In the genomic region with DNA sequence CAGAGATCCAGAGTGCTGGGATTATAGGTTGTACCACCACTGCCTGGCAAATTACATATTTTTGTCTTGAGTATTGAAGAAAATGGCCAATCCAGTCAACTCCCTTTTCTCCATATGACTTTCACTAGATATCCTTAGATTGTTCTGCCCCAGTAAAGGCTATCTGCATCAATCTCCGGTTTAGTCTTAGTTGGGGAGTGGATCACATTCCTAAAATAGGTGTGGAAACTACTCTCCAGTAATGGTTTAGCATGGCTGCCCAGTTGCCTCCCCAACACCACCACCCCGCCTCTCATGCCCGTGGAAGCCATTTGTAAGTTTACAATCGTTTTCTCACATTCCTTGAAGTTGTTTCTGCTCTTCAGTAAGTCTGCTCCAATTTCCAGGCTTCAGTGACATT, we compare ENCODE assay signal across 31 mouse cellular contexts. TPM values are rescaled to one million over a fixed set of nuclear protein-coding genes. Genes with fewer than 3 reads are reported as not detected.
"Had no signal": no experiment of that assay in that cellular context is flagged by ENCODE, and none has a peak within 500 bp of the region (broad histone marks: within the 10 kb centered on the region; RNA-seq: fewer than 3 reads in every experiment).

No protein-coding gene starts in this region.

- H3K4me2 ChIP-seq: heart, embryonic 11.5 days; heart, embryonic 13.5 days; heart, embryonic 15.5 days; hindbrain, embryonic 13.5 days; hindbrain, embryonic 15.5 days; limb, embryonic 12.5 days; liver, embryonic 11.5 days; liver, embryonic 13.5 days; liver, embryonic 15.5 days had no signal

- H3K4me3 ChIP-seq: heart, embryonic 13.5 days; heart, embryonic 15.5 days; hindbrain, embryonic 13.5 days; hindbrain, embryonic 15.5 days; layer of hippocampus, adult 2 months; left cerebral cortex, adult 2 months; limb, embryonic 10.5 days; limb, embryonic 12.5 days; liver, embryonic 13.5 days; liver, embryonic 15.5 days had no signal

- H3K27ac ChIP-seq: heart, embryonic 13.5 days; heart, embryonic 15.5 days; hindbrain, embryonic 13.5 days; hindbrain, embryonic 15.5 days; hindbrain, postnatal 0 days; layer of hippocampus, adult 2 months; left cerebral cortex, adult 2 months; limb, embryonic 10.5 days; limb, embryonic 12.5 days; liver, embryonic 13.5 days; liver, embryonic 15.5 days had no signal

- ATAC-seq: hindbrain, postnatal 0 days; intestine, postnatal 0 days had no signal

- H3K27me3 ChIP-seq: heart, embryonic 15.5 days; limb, embryonic 12.5 days; liver, embryonic 13.5 days; liver, embryonic 15.5 days had no signal

- DNase-seq: gastrocnemius, postnatal 14 days; gastrocnemius, postnatal 36 days; heart, adult 18-20 months; heart, postnatal 14 days; heart, postnatal 36 days; kidney, adult 18-20 months; kidney, adult 8-10 months; kidney, postnatal 10 days; kidney, postnatal 25 days; kidney, postnatal 4 days; liver; liver, embryonic 13.5 days had no signal

- H3K9me3 ChIP-seq: heart, embryonic 13.5 days; heart, embryonic 15.5 days; hindbrain, embryonic 13.5 days; hindbrain, embryonic 15.5 days; limb, embryonic 10.5 days; limb, embryonic 12.5 days; liver, embryonic 13.5 days; liver, embryonic 15.5 days had no signal

- H3K9ac ChIP-seq: heart, embryonic 13.5 days; heart, embryonic 15.5 days; hindbrain, embryonic 13.5 days; hindbrain, embryonic 15.5 days; limb, embryonic 12.5 days; liver, embryonic 13.5 days; liver, embryonic 15.5 days had no signal

- H3K4me1 ChIP-seq: heart, embryonic 13.5 days; heart, embryonic 15.5 days; hindbrain, embryonic 13.5 days; hindbrain, embryonic 15.5 days; limb, embryonic 10.5 days; limb, embryonic 12.5 days; liver, embryonic 13.5 days; liver, embryonic 15.5 days had no signal

- H3K36me3 ChIP-seq: heart, embryonic 13.5 days; heart, embryonic 15.5 days; hindbrain, embryonic 13.5 days; hindbrain, embryonic 15.5 days; limb, embryonic 10.5 days; limb, embryonic 12.5 days; liver, embryonic 13.5 days; liver, embryonic 15.5 days had no signal

RNA-seq across cellular contexts. Expression of gene Foxd3, which starts 19.4 kb away (rescaled TPM):
- total RNA-seq: layer of hippocampus, adult 2 months; layer of hippocampus, postnatal 10 days; layer of hippocampus, postnatal 25 days; left cerebral cortex, adult 2 months; left cerebral cortex, postnatal 14 days; left cerebral cortex, postnatal 36 days had no signal
- polyA plus RNA-seq: heart, embryonic 13.5 days; heart, embryonic 15.5 days; heart, postnatal 0 days; kidney, embryonic 14.5 days; liver, embryonic 13.5 days; liver, embryonic 15.5 days had no signal
